Mouse (Mus musculus) neural tube, embryonic 11.5 days (tissue): Measurements from ENCODE around the gene Aasdh. TPM values are rescaled to one million over a fixed set of nuclear protein-coding genes. Genes with fewer than 3 reads are reported as not detected.
A peak's percentile ranks its signal among the peaks of the same experiment; 100 is the strongest.

Experiments used
- ATAC-seq: fragments of 200-750 bp; cut with Nextera tagmentation; 2 replicates; pipeline ENCODE4 v1.8.0; 2017; ENCODE audit warnings: moderate number of reproducible peaks, mild to moderate bottlenecking, moderate TSS enrichment, moderate library complexity; ENCODE audit not compliant: insufficient read depth, low FRiP score, low TSS enrichment
- DNase-seq: peaks from one replicate; pipeline ENCODE4 v3.0.0-alpha.2; 2015; ENCODE audit warnings: low spot score
- H3K27ac ChIP-seq: fragments of 300-500 bp; sonication (generic); 2 replicates; pipeline ENCODE4 v1.5.1; 2014; ENCODE audit warnings: low read depth, mild to moderate bottlenecking, low read length
- H3K27me3 ChIP-seq: fragments of 300-500 bp; sonication (generic); 2 replicates; pipeline ENCODE4 v1.6.1; 2014; ENCODE audit warnings: mild to moderate bottlenecking, low read length, mixed read lengths; ENCODE audit not compliant: control insufficient read depth, insufficient read depth
- H3K36me3 ChIP-seq: fragments of 300-500 bp; sonication (generic); 2 replicates; pipeline ENCODE4 v1.6.1; 2014; ENCODE audit warnings: mild to moderate bottlenecking, low read length, moderate library complexity, mixed read lengths; ENCODE audit not compliant: control insufficient read depth, insufficient read depth
- H3K4me1 ChIP-seq: fragments of 300-500 bp; sonication (generic); 2 replicates; pipeline ENCODE4 v1.6.1; 2014; ENCODE audit warnings: low read length, mixed read lengths; ENCODE audit not compliant: control insufficient read depth, insufficient read depth
- H3K4me2 ChIP-seq: fragments of 300-500 bp; sonication (generic); 2 replicates; pipeline ENCODE4 v1.6.1; 2014; ENCODE audit warnings: low read depth, mild to moderate bottlenecking, moderate library complexity
- H3K4me3 ChIP-seq: fragments of 300-500 bp; sonication (generic); 2 replicates; pipeline ENCODE4 v1.5.1; 2014; ENCODE audit warnings: low read depth, low read length
- H3K9ac ChIP-seq: fragments of 300-500 bp; sonication (generic); 2 replicates; pipeline ENCODE4 v1.6.1; 2014; ENCODE audit warnings: mild to moderate bottlenecking, low read length
- H3K9me3 ChIP-seq: fragments of 300-500 bp; sonication (generic); 2 replicates; pipeline ENCODE4 v1.6.1; 2016; ENCODE audit warnings: low read length; ENCODE audit not compliant: control insufficient read depth
- WGBS: fragments of 180-500 bp; shearing (Covaris S2); extraction: QIAGEN DNeasy Blood & Tissue Kit; methylation state at CpG from one replicate; pipeline ENCODE4 v1.1.7; 2014; 5-methylcytosine and 5-hydroxymethylcytosine counted together
- polyA plus RNA-seq: library from polyadenylated mRNA; unstranded; fragments of >200 nt; fragmentation: Nextera tagmentation; extraction: Ambion mirVana; gene quantifications from 2 replicates; pipeline ENCODE4 v1.2.1, GENCODE M21; 2014

The Aasdh gene
- polyA plus RNA-seq, 1 experiment from 2014 or later = 14.6 TPM

GRCm38 (mm10) chr5:76857103-76858015, 48.0 kb downstream of the Aasdh start:
- peak overlapping the region; percentile 19 for H3K4me3 ChIP-seq
- 18% methylated on average over 62 of the region's 62 CpGs for WGBS
- no peaks in the 10 kb centered on the region; the same call in 1 of the 2 replicates for H3K36me3 ChIP-seq
- DNase-seq (peak; percentile 43), ATAC-seq (no peak)
- H3K9me3 ChIP-seq = no peaks in the 10 kb centered on the region
- H3K9ac ChIP-seq = peak overlapping the region; percentile 26
- H3K27ac ChIP-seq = no peak overlapping the region
- H3K27me3 ChIP-seq = peaks cover 21% of the 10 kb centered on the region
- peak overlapping the region; percentile 39 for H3K4me2 ChIP-seq
- H3K4me1 ChIP-seq = 0 out of 2 replicates have a peak, but pooled peaks cover 3% of the 10 kb centered on the region

DNA sequence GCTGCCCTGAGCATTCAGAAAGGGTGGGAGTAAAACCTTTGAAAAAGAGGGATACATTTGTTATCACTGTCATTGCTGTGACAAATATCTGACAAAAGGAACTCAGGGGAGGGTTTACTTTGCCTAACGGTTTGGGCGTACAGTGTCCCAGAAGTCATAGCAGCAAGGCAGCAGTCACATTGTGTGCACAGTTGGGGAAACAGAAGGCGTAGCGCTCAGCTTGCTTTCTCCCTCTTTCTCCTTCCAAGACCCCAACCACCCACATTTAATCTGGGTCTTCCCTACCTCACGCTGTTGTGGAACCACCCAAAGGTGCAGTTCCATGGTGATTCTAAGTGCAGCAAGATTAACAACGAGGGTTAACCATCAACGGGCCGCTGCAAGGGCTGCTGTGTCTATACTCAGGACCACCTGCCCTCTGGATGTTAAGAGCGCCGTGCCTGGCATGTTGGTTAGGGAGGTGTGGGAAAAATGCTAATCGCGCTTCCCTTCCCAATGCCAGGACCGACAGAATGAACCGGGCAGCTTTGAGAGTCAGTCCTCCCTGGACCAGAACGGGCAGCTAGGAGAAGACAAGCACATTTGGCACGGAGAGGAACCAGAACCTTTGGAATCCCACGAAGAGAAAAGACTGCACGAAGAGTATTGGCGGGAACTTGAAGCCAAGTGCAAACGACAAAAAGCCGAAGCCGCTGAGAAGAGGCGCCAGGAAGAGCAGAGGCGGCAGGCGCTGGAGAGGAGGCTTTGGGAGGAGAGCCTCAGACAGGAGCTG, 49.3 kb downstream of the Aasdh start:
- H3K27me3 ChIP-seq = peaks cover 21% of the 10 kb centered on the region
- no peak overlapping the region for H3K4me3 ChIP-seq
- no peak overlapping the region for H3K27ac ChIP-seq
- no peak overlapping the region for H3K9ac ChIP-seq
- no peak for ATAC-seq
- no peaks in the 10 kb centered on the region; the same call in 1 of the 2 replicates for H3K36me3 ChIP-seq
- WGBS = 27% methylated on average over 25 of the region's 25 CpGs
- 0 out of 2 replicates have a peak, but pooled peaks cover 3% of the 10 kb centered on the region for H3K4me1 ChIP-seq
- H3K4me2 ChIP-seq = peak overlapping the region; percentile 39; the same call in 1 of the 2 replicates
- H3K9me3 ChIP-seq = no peaks in the 10 kb centered on the region
- peak; percentile 44 for DNase-seq

DNA sequence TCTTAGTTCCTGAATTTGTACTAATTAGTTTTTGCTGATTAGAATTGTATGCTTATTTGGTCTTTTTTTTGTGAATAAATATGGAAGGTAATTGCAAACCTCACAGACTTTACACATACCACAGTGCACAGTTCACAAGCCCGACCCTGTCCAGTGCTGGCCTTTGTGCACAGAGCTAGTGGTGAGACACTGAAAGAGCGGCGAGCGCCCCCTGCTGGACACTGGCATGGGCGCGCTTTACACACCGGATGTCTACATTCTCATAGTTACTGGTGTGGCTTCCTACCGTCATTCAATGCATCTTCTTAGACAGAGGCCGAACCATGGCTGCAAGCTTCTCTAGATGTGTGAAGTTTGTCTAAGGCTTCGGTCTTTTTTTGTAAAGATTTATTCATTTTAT, 51.8 kb downstream of the Aasdh start:
- Histone ChIP-seq H3K9me3 (no peaks in the 10 kb centered on the region), H3K36me3 (no peaks in the 10 kb centered on the region), H3K27ac (no peak overlapping the region), H3K4me2 (no peak overlapping the region), H3K4me3 (no peak overlapping the region), H3K9ac (no peak overlapping the region), H3K27me3 (peaks cover 21% of the 10 kb centered on the region), H3K4me1 (0 out of 2 replicates have a peak, but pooled peaks cover 3% of the 10 kb centered on the region)
- peak; percentile 88 for DNase-seq
- 18% methylated on average over 10 of the region's 10 CpGs for WGBS
- peak; percentile 83 for ATAC-seq

GRCm38 (mm10) chr5:76851316-76851715, 54.0 kb downstream of the Aasdh start:
- Histone ChIP-seq H3K36me3 (no peaks in the 10 kb centered on the region), H3K9ac (no peak overlapping the region), H3K4me3 (no peak overlapping the region), H3K27me3 (peaks cover 4% of the 10 kb centered on the region), H3K9me3 (no peaks in the 10 kb centered on the region), H3K4me1 (no peaks in the 10 kb centered on the region), H3K4me2 (no peak overlapping the region), H3K27ac (no peak overlapping the region)
- DNase-seq (no peak), ATAC-seq (no peak)
- WGBS = 84% methylated on average over 4 of the region's 4 CpGs

DNA sequence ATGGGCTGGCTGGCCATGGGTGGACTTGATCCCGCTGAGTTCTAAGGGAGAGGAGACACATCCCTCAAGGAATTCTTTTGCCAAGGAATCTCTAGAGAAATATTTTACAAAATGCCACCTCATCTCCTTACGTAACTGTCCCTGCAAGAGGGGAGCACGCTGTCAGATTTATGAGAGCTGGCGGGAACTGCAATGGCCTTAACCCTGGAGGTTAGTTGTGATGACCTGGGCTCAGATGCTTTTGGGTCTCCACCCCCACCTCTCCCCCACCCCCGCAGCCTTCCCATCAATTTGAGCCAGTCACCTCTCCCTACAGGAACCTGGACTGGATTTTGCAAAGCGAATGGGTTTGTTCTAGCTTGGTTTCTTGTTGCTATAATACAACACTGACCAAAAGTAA, 58.2 kb downstream of the Aasdh start:
- Histone ChIP-seq H3K27me3 (no peaks in the 10 kb centered on the region), H3K27ac (no peak overlapping the region), H3K9me3 (no peaks in the 10 kb centered on the region), H3K4me1 (no peaks in the 10 kb centered on the region), H3K4me3 (no peak overlapping the region), H3K9ac (no peak overlapping the region), H3K36me3 (no peaks in the 10 kb centered on the region), H3K4me2 (no peak overlapping the region)
- ATAC-seq = no peak
- 81% methylated on average over 6 of the region's 6 CpGs for WGBS
- no peak for DNase-seq

DNA sequence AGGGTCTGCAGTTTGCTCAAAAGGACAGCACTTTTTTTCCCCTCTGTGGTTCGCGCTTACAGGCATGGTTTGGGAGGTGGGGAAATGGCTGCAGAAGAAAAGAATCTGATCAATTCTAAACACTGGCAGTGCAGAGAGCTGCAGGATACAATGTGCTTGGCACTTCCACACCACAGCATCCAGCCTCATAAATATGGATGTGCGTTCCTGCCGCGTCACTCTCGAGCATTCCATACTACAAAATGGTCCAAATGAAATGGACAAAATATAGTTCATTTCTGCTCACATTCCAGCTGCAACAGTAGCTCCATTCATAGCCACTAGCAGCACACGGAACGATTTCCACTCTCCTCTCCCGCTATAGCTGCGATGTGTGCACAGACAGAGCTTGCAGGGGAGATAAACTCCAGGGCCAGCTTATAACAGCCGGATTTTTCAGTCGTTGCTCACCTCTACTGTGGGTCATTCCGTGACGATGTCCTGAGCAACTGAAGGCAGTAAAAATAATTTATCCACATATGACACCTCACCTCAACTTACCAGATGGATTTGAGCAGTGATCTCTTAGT, 60.6 kb downstream of the Aasdh start:
- Histone ChIP-seq H3K36me3 (no peaks in the 10 kb centered on the region), H3K4me3 (no peak overlapping the region), H3K9ac (no peak overlapping the region), H3K27ac (no peak overlapping the region), H3K4me1 (no peaks in the 10 kb centered on the region), H3K27me3 (no peaks in the 10 kb centered on the region), H3K4me2 (no peak overlapping the region), H3K9me3 (no peaks in the 10 kb centered on the region)
- ATAC-seq (no peak), DNase-seq (no peak)
- WGBS = 83% methylated on average over 14 of the region's 14 CpGs

DNA sequence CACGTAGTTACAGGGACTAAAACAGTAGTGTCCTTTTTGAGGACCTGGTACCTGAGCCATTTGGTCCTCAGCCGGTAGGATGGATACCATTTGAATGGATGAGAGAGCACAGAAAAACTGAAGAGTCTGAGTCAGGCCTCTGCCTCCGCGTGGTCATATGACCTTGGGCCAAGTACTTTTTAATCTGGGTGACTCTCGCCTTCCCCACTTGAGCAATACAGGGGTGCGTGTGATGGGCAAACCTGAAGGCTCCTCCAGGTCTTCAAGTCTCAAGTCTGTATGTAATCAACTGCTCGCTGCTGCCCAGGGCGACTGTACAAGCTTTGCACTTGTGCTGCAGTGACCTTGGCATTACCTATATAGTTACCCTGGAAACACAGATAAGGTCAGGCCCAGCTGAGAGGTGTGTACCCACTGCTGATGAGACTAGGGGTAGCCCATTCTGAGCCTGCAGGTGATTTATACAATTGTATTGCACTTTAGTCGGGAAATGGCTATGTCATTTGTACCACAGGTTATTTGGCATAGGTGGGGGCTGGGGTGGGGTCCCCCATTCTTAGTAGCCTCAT, 61.4 kb downstream of the Aasdh start:
- no peaks in the 10 kb centered on the region for H3K27me3 ChIP-seq
- no peak overlapping the region for H3K27ac ChIP-seq
- H3K9me3 ChIP-seq = no peaks in the 10 kb centered on the region
- H3K4me1 ChIP-seq = no peaks in the 10 kb centered on the region
- WGBS = 87% methylated on average over 9 of the region's 9 CpGs
- ATAC-seq = no peak
- H3K4me2 ChIP-seq = no peak overlapping the region
- H3K9ac ChIP-seq = no peak overlapping the region
- DNase-seq = no peak
- no peak overlapping the region for H3K4me3 ChIP-seq
- H3K36me3 ChIP-seq = no peaks in the 10 kb centered on the region

- Histone ChIP-seq H3K36me3 (no peaks in the 10 kb centered on the region), H3K9ac (no peak overlapping the region), H3K4me2 (no peak overlapping the region), H3K27ac (no peak overlapping the region), H3K27me3 (no peaks in the 10 kb centered on the region), H3K4me1 (no peaks in the 10 kb centered on the region), H3K4me3 (no peak overlapping the region), H3K9me3 (no peaks in the 10 kb centered on the region)
- DNase-seq (peak; percentile 69), ATAC-seq (no peak)
- WGBS = 26% methylated on average over 4 of the region's 4 CpGs
These were observed 61.9 kb downstream of the Aasdh start for GRCm38 (mm10) chr5:76843448-76843847.
